9 mouse cellular contexts compared by ENCODE assay signal in genomic region chr5:44239187-44240136, GRCm38 (mm10). TPM values are rescaled to one million over a fixed set of nuclear protein-coding genes. Genes with fewer than 3 reads are reported as not detected.
DNase-seq lines count a peak whose midpoint lies in the region; ATAC-seq and TF ChIP-seq lines count a peak whose summit lies in the region.
"Had no signal": no experiment of that assay in that cellular context is flagged by ENCODE, and none has a peak within 500 bp of the region (broad histone marks: within the 10 kb centered on the region; RNA-seq: fewer than 3 reads in every experiment).

No protein-coding gene starts in this region.

- H3K4me2 ChIP-seq in midbrain, embryonic 14.5 days (ENCODE audit: low read length): no peak overlapping the region

- no peaks in the 10 kb centered on the region for H3K27me3 ChIP-seq in thymus, adult 2 months (ENCODE audit: control insufficient read depth, insufficient read depth, low read length)
- no peaks in the 10 kb centered on the region for H3K27me3 ChIP-seq in midbrain, embryonic 14.5 days (ENCODE audit: control insufficient read depth, insufficient read depth, low read length)

- no peak overlapping the region for H3K9ac ChIP-seq in midbrain, embryonic 14.5 days (replicated peaks; ENCODE audit: low read length)

- no peak for TF ChIP-seq CTCF in thymus, adult 2 months (IDR thresholded peaks at IDR 0.05; ENCODE audit: borderline replicate concordance, control insufficient read depth, extremely low read depth, insufficient read depth, low read length, poor library complexity)

- H3K27ac ChIP-seq in thymus, adult 2 months (ENCODE audit: control insufficient read depth, insufficient read depth, low read length): no peak overlapping the region
- no peak overlapping the region for H3K27ac ChIP-seq in midbrain, embryonic 14.5 days (replicated peaks; ENCODE audit: low read depth, low read length)
- H3K27ac ChIP-seq: forebrain, embryonic 10.5 days had no signal

- H3K36me3 ChIP-seq in thymus, adult 2 months (ENCODE audit: control insufficient read depth, insufficient read depth, low read length): no peaks in the 10 kb centered on the region
- H3K36me3 ChIP-seq in midbrain, embryonic 14.5 days (ENCODE audit: control insufficient read depth, insufficient read depth, low read length): no peaks in the 10 kb centered on the region

- H3K4me1 ChIP-seq in thymus, adult 2 months (replicated peaks; ENCODE audit: control insufficient read depth, insufficient read depth, low read length): peaks cover 13% of the 10 kb centered on the region
- H3K4me1 ChIP-seq in midbrain, embryonic 14.5 days (ENCODE audit: control insufficient read depth, insufficient read depth, low read length): no peaks in the 10 kb centered on the region
- H3K4me1 ChIP-seq: forebrain, embryonic 10.5 days had no signal

- no peak for TF ChIP-seq POLR2A in thymus, adult 2 months (IDR thresholded peaks at IDR 0.05; ENCODE audit: control insufficient read depth, extremely low read depth, insufficient read depth, low read length, poor library complexity)

- peak; percentile 33 for DNase-seq in adrenal gland, adult 2 months
- no peak for DNase-seq in adrenal gland, postnatal 4 days (ENCODE audit: low spot score in 2 of 2)
- peak; percentile 36 for DNase-seq in thymus, postnatal 4 days
- DNase-seq in thymus, adult 2 months: no peak
- peak; percentile 55 for DNase-seq in kidney, postnatal 10 days
- no peak for DNase-seq in midbrain, embryonic 14.5 days
- no peak for DNase-seq in spleen, adult 12 weeks (ENCODE audit: low spot score)

- WGBS in thymus, adult 2 months: 56% methylated on average over 7 of the region's 7 CpGs
- 68% methylated on average over 7 of the region's 7 CpGs for WGBS in midbrain, embryonic 14.5 days

- no peak overlapping the region for H3K4me3 ChIP-seq in thymus, adult 2 months (ENCODE audit: control insufficient read depth, insufficient read depth, low read length)
- H3K4me3 ChIP-seq in midbrain, embryonic 14.5 days (replicated peaks; ENCODE audit: low read depth, low read length): no peak overlapping the region
- H3K4me3 ChIP-seq: forebrain, embryonic 10.5 days had no signal

- ATAC-seq in midbrain, embryonic 14.5 days (ENCODE audit: low FRiP score, low TSS enrichment): no peak
- ATAC-seq in erythroblast, adult 5-6 weeks (replicated peaks; ENCODE audit: low FRiP score, poor library complexity, severe bottlenecking): no peak

- no peaks in the 10 kb centered on the region for H3K9me3 ChIP-seq in midbrain, embryonic 14.5 days (ENCODE audit: control insufficient read depth, low read length)
- H3K9me3 ChIP-seq: forebrain, embryonic 10.5 days had no signal

RNA-seq across cellular contexts. Expression of gene Tapt1, which starts 13.0 kb away (rescaled TPM):
- 10 to 100 TPM; 46.3 to 64.1 TPM for total RNA-seq in adrenal gland, adult 2 months (2021)
- polyA plus RNA-seq in adrenal gland, adult 2 months (2012; rRNA removed): 16.9 and 22.6 TPM in 2 replicates
- 10 to 100 TPM; 45.8 to 48.3 TPM for total RNA-seq in adrenal gland, postnatal 4 days (2021)
- polyA plus RNA-seq in thymus, adult 2 months (2012; rRNA removed): 204 and 242 TPM in 2 replicates
- 31.7 and 34.6 TPM in 2 replicates for polyA plus RNA-seq in midbrain, embryonic 14.5 days (2014; fragmentation: Nextera tagmentation; extraction: Ambion mirVana)
- total RNA-seq in erythroblast, adult 5-6 weeks (2015; ENCODE audit: low replicate concordance): 54.1 and 60.3 TPM in 2 replicates
- total RNA-seq in erythroblast, adult 5-6 weeks (2017; ENCODE audit: low replicate concordance): 67.6 and 88.2 TPM in 2 replicates

Comparison
In these comparisons a context has a peak if more than half of its experiments do, and no peak if none do; other contexts are left out.
1. DNase-seq: peak in adrenal gland, adult 2 months (single experiment), thymus, postnatal 4 days (single experiment) and kidney, postnatal 10 days (single experiment); none in adrenal gland, postnatal 4 days (0 of 2), thymus, adult 2 months (single experiment), midbrain, embryonic 14.5 days (single experiment) and spleen, adult 12 weeks (single experiment).